ENCODE assay signal across 15 mouse cellular contexts in genomic region chr15:92160855-92161162, GRCm38 (mm10).
DNase-seq lines count a peak whose midpoint lies in the region; ATAC-seq and TF ChIP-seq lines count a peak whose summit lies in the region.
"Had no signal": no experiment of that assay in that cellular context is flagged by ENCODE, and none has a peak within 500 bp of the region (broad histone marks: within the 10 kb centered on the region; RNA-seq: fewer than 3 reads in every experiment).

No protein-coding gene starts in this region.

- H3K9ac ChIP-seq in forebrain, embryonic 16.5 days (replicated peaks; ENCODE audit: low read depth, low read length) = peak overlapping the region; percentile 38

- ATAC-seq in forebrain, embryonic 16.5 days = peak; percentile 16; the same call in 1 of the 2 replicates
- ATAC-seq: Patski had no signal

- no peak for TF ChIP-seq POLR2A in olfactory bulb, adult 2 months (IDR thresholded peaks at IDR 0.05; ENCODE audit: insufficient read depth, low read depth, low read length)

- TF ChIP-seq CTCF in olfactory bulb, adult 2 months (IDR thresholded peaks at IDR 0.05; ENCODE audit: insufficient read depth, low read depth, low read length) = no peak

- H3K27me3 ChIP-seq in forebrain, embryonic 16.5 days (replicated peaks; ENCODE audit: control insufficient read depth, insufficient read depth, low read length) = no peaks in the 10 kb centered on the region
- H3K27me3 ChIP-seq in midbrain, embryonic 10.5 days (ENCODE audit: low read depth, poor library complexity, severe bottlenecking) = no peaks in the 10 kb centered on the region
- H3K27me3 ChIP-seq: Patski had no signal

- H3K4me3 ChIP-seq in forebrain, embryonic 16.5 days (replicated peaks; ENCODE audit: low read length) = peak overlapping the region; percentile 42
- peak overlapping the region; percentile 42 for H3K4me3 ChIP-seq in midbrain, embryonic 10.5 days
- peak overlapping the region; percentile 53 for H3K4me3 ChIP-seq in olfactory bulb, adult 2 months (ENCODE audit: insufficient read depth, low read depth, low read length)

- H3K9me3 ChIP-seq in forebrain, embryonic 16.5 days (ENCODE audit: control insufficient read depth, low read length) = no peaks in the 10 kb centered on the region
- H3K9me3 ChIP-seq in midbrain, embryonic 10.5 days (replicated peaks) = no peaks in the 10 kb centered on the region

- WGBS in forebrain, embryonic 16.5 days = 37% methylated on average over 10 of the region's 10 CpGs
- 66% methylated on average over 10 of the region's 10 CpGs for whole genome bisulfite sequencing in midbrain, embryonic 10.5 days
- WGBS in olfactory bulb, adult 2 months = 17% methylated on average over 10 of the region's 10 CpGs

- H3K4me1 ChIP-seq in forebrain, embryonic 16.5 days (replicated peaks; ENCODE audit: control insufficient read depth, insufficient read depth, low read length) = peaks cover 9% of the 10 kb centered on the region
- H3K4me1 ChIP-seq in midbrain, embryonic 10.5 days = peaks cover 18% of the 10 kb centered on the region
- peaks cover 5% of the 10 kb centered on the region for H3K4me1 ChIP-seq in olfactory bulb, adult 2 months (ENCODE audit: control insufficient read depth, insufficient read depth, low read length)

- peak overlapping the region; percentile 65 for H3K27ac ChIP-seq in forebrain, embryonic 16.5 days (ENCODE audit: low read length)
- peak overlapping the region; percentile 55; the same call in 1 of the 2 replicates for H3K27ac ChIP-seq in midbrain, embryonic 10.5 days (replicated peaks)
- peak overlapping the region; percentile 64; the same call in 1 of the 2 replicates for H3K27ac ChIP-seq in olfactory bulb, adult 2 months (ENCODE audit: insufficient read depth, low read depth, low read length)

- no peaks in the 10 kb centered on the region for H3K36me3 ChIP-seq in forebrain, embryonic 16.5 days (ENCODE audit: control insufficient read depth, insufficient read depth)
- no peaks in the 10 kb centered on the region for H3K36me3 ChIP-seq in midbrain, embryonic 10.5 days

- peak; percentile 22 for DNase-seq in layer of hippocampus, adult 9-10 months (ENCODE audit: low spot score)
- no peak for DNase-seq in layer of hippocampus, adult 8-10 months (ENCODE audit: low spot score in 2 of 2)
- DNase-seq in midbrain, embryonic 10.5 days (ENCODE audit: low spot score) = peak; percentile 23
- no peak for DNase-seq in Muller cell, postnatal 12 days (ENCODE audit: inconsistent ontology term)
- DNase-seq in ovary, adult 18-20 months (ENCODE audit: low spot score) = no peak
- DNase-seq: adrenal gland, adult 8-10 months; heart, adult 11 months; heart, postnatal 36 days; kidney, adult 9 months; lung, postnatal 10 days; thymus, postnatal 36 days had no signal

- H3K4me2 ChIP-seq in forebrain, embryonic 16.5 days (ENCODE audit: low read length) = peak overlapping the region; percentile 60
- H3K4me2 ChIP-seq: liver, embryonic 11.5 days had no signal

Comparison
In these comparisons a context has a peak if more than half of its experiments do, and no peak if none do; other contexts are left out.
1. DNase-seq: peak in layer of hippocampus, adult 9-10 months (single experiment) and midbrain, embryonic 10.5 days (single experiment); none in layer of hippocampus, adult 8-10 months (0 of 2), Muller cell, postnatal 12 days (single experiment) and ovary, adult 18-20 months (single experiment).
2. Peak in every context shown above with its lines, with median percentiles within 50 percentile points of each other: H3K27ac ChIP-seq and H3K4me3 ChIP-seq.